Mouse (Mus musculus): ENCODE measurements around the gene Cxcl5. TPM values are rescaled to one million over a fixed set of nuclear protein-coding genes. Genes with fewer than 3 reads are reported as not detected.

The Cxcl5 gene
- not detected in 4 replicates for total RNA-seq (2023)

GRCm38 (mm10) chr5:90759077-90760065 is at the start of gene Cxcl5:
TSS of gene Cxcl5 (plus strand) at chr5:90759360.

GRCm38 (mm10) chr5:90768218-90768617 is 9.1 kb downstream of the Cxcl5 start, which contains the start of gene Ppbp:
TSS of gene Ppbp (plus strand) at chr5:90768518.

GRCm38 (mm10) chr5:90771880-90772653 is 12.9 kb downstream of the Cxcl5 start, which contains the start of gene Pf4:
TSS of gene Pf4 (plus strand) at chr5:90772435.

GRCm38 (mm10) chr5:90785659-90786588 is 26.8 kb downstream of the Cxcl5 start, which contains the start of gene Cxcl3:
TSS of gene Cxcl3 (plus strand) at chr5:90786103.

GRCm38 (mm10) chr5:90794195-90794625 is 35.0 kb downstream of the Cxcl5 start, which contains the start of gene Cxcl15:
TSS of gene Cxcl15 (plus strand) at chr5:90794534.

Other genes starting within 250 kb of the Cxcl5 start
- not detected in 4 replicates for gene Afm, start 240.4 kb upstream of the Cxcl5 start, total RNA-seq (2023)
- not detected in 4 replicates for gene 5830473C10Rik, start 198.3 kb upstream of the Cxcl5 start, total RNA-seq (2023)
- gene Rassf6, start 118.7 kb upstream of the Cxcl5 start, total RNA-seq (2023): 2.8 to 4.5 TPM (median 3.3 TPM) in 4 replicates
- 1.1 to 5.6 TPM (median 2.6 TPM) in 4 replicates for gene Ppbp, start 9.2 kb downstream of the Cxcl5 start, total RNA-seq (2023)
- gene Pf4, start 13.1 kb downstream of the Cxcl5 start, total RNA-seq (2023): 1.7 to 3.8 TPM (median 3.7 TPM) in 3 of 4 replicates, not detected in the other
- gene Cxcl3, start 26.7 kb downstream of the Cxcl5 start, total RNA-seq (2023): not detected in 4 replicates
- not detected in 4 replicates for gene Cxcl15, start 35.2 kb downstream of the Cxcl5 start, total RNA-seq (2023)
- gene Cxcl1, start 131.9 kb downstream of the Cxcl5 start, total RNA-seq (2023): not detected in 4 replicates
- 0.95 to 1.0 TPM in 2 of 4 replicates, not detected in the others for gene Cxcl2, start 144.5 kb downstream of the Cxcl5 start, total RNA-seq (2023)
- 0.83 to 3.1 TPM (median 1.4 TPM) in 4 replicates for gene Mthfd2l, start 171.8 kb downstream of the Cxcl5 start, total RNA-seq (2023)